Mouse (Mus musculus): ENCODE data around the gene Sh3rf3.

Sh3rf3 gene

GRCm38 (mm10) chr10:58813081-58813800 lies at the start of gene Sh3rf3:
Gene Sh3rf3, plus strand, starts transcription at chr10:58813359.
- peak in 1 of 2 experiments; percentile 22 for DNase-seq

GRCm38 (mm10) chr10:58788486-58789274 lies 24.5 kb upstream of the Sh3rf3 start:
- no peak for DNase-seq

GRCm38 (mm10) chr10:58797555-58797954 lies 15.6 kb upstream of the Sh3rf3 start:
- DNase-seq: no peak

- DNase-seq: no peak
Observed at GRCm38 (mm10) chr10:58798156-58798555, 15.0 kb upstream of the Sh3rf3 start.

- no peak for DNase-seq
Observed at GRCm38 (mm10) chr10:58800996-58801433, 12.1 kb upstream of the Sh3rf3 start.

- no peak for DNase-seq
Observed at GRCm38 (mm10) chr10:58802391-58802790, 10.8 kb upstream of the Sh3rf3 start.

- no peak for DNase-seq
Observed at GRCm38 (mm10) chr10:58807956-58808355, 5.2 kb upstream of the Sh3rf3 start.

GRCm38 (mm10) chr10:58810181-58810580 lies 3.0 kb upstream of the Sh3rf3 start:
- no peak for DNase-seq

GRCm38 (mm10) chr10:58812210-58813080 lies 714 bp upstream of the Sh3rf3 start:
- peak; percentile 27 to 66 for DNase-seq

GRCm38 (mm10) chr10:58813801-58814191 lies 637 bp downstream of the Sh3rf3 start:
- DNase-seq: no peak

GRCm38 (mm10) chr10:58814486-58814885 lies 1.3 kb downstream of the Sh3rf3 start:
- DNase-seq: no peak

GRCm38 (mm10) chr10:58824016-58824568 lies 10.9 kb downstream of the Sh3rf3 start:
- no peak for DNase-seq

GRCm38 (mm10) chr10:58829251-58830111 lies 16.3 kb downstream of the Sh3rf3 start:
- DNase-seq: no peak

- DNase-seq: no peak
Observed at GRCm38 (mm10) chr10:58833146-58833545, 20.0 kb downstream of the Sh3rf3 start.

GRCm38 (mm10) chr10:58833741-58834178 lies 20.6 kb downstream of the Sh3rf3 start:
- DNase-seq: no peak

GRCm38 (mm10) chr10:58836391-58836790 lies 23.2 kb downstream of the Sh3rf3 start:
- no peak for DNase-seq

GRCm38 (mm10) chr10:58837504-58837903 lies 24.3 kb downstream of the Sh3rf3 start:
- no peak for DNase-seq

GRCm38 (mm10) chr10:58841945-58842344 lies 28.8 kb downstream of the Sh3rf3 start:
- no peak for DNase-seq

- no peak for DNase-seq
Observed at GRCm38 (mm10) chr10:58843100-58843499, 29.9 kb downstream of the Sh3rf3 start.

GRCm38 (mm10) chr10:58848127-58848526 lies 35.0 kb downstream of the Sh3rf3 start:
- DNase-seq: no peak

- no peak for DNase-seq
Observed at GRCm38 (mm10) chr10:58848536-58848935, 35.4 kb downstream of the Sh3rf3 start.
